Mouse (Mus musculus) myocyte (in vitro differentiated cells): ENCODE results near the gene Agap1. TPM values are rescaled to one million over a fixed set of nuclear protein-coding genes. Genes with fewer than 3 reads are reported as not detected.

Experiments used
- H3K27me3 ChIP-seq: one replicate; pipeline ENCODE4 v1.6.1; 2011; ENCODE audit not compliant: control insufficient read depth, insufficient read depth, insufficient read length
- H3K36me3 ChIP-seq: one replicate; pipeline ENCODE4 v1.6.1; 2011; ENCODE audit not compliant: control insufficient read depth, insufficient read depth
- H3K4me2 ChIP-seq: one replicate; pipeline ENCODE4 v1.6.1; 2011; ENCODE audit warnings: low read depth, control low read depth
- H3K4me3 ChIP-seq: one replicate; pipeline ENCODE4 v1.5.1; 2011; ENCODE audit warnings: mild to moderate bottlenecking, control low read depth, moderate library complexity
- H3K79me2 ChIP-seq: one replicate; pipeline ENCODE4 v1.6.1; 2011; ENCODE audit not compliant: control insufficient read depth, insufficient read depth
- H3ac ChIP-seq: one replicate; pipeline ENCODE4 v1.6.1; 2011; ENCODE audit not compliant: control insufficient read depth, insufficient read length
- CEBPB ChIP-seq: IDR thresholded peaks from 2 replicates; pipeline ENCODE4 v1.6.1; 2011; ENCODE audit warnings: mild to moderate bottlenecking, moderate library complexity; ENCODE audit not compliant: poor library complexity, insufficient read depth, severe bottlenecking
- E2F4 ChIP-seq: IDR thresholded peaks from one replicate; pipeline ENCODE4 v1.6.1; 2011; ENCODE audit warnings: mild to moderate bottlenecking, control low read depth, moderate library complexity; ENCODE audit not compliant: insufficient read depth
- MAX ChIP-seq: IDR thresholded peaks from one replicate; pipeline ENCODE4 v1.6.1; 2011; ENCODE audit warnings: low read depth, mild to moderate bottlenecking, control low read depth
- MYOD1 ChIP-seq, 3 experiments: IDR thresholded peaks; one replicate each; pipeline ENCODE4 v1.6.1; 2011; ENCODE audit warnings: control low read depth in 2 of 3, low read depth in 2 of 3, mild to moderate bottlenecking in 2 of 3, moderate library complexity in 1 of 3; ENCODE audit not compliant: insufficient read length in 2 of 3, control insufficient read depth in 1 of 3
- MYOG ChIP-seq, 3 experiments: IDR thresholded peaks; one replicate each; pipeline ENCODE4 v1.6.1; 2011; ENCODE audit warnings: control low read depth in 2 of 3, low read depth in 2 of 3, mild to moderate bottlenecking in 2 of 3; ENCODE audit not compliant: insufficient read length in 2 of 3, control insufficient read depth in 1 of 3, insufficient read depth in 1 of 3
- POLR2A ChIP-seq: IDR thresholded peaks from one replicate; pipeline ENCODE4 v1.6.1; 2011; ENCODE audit warnings: low read depth, mild to moderate bottlenecking, control low read depth, moderate library complexity; ENCODE audit not compliant: insufficient read length
- POLR2AphosphoS2 ChIP-seq: IDR thresholded peaks from one replicate; pipeline ENCODE4 v1.6.1; 2011; ENCODE audit warnings: low read depth, control low read depth; ENCODE audit not compliant: insufficient read length
- REST ChIP-seq: IDR thresholded peaks from one replicate; pipeline ENCODE4 v1.6.1; 2011; ENCODE audit warnings: mild to moderate bottlenecking, control low read depth, moderate library complexity; ENCODE audit not compliant: insufficient read depth, insufficient read length
- SRF ChIP-seq: IDR thresholded peaks from one replicate; pipeline ENCODE4 v1.6.1; 2011; ENCODE audit warnings: low read depth; ENCODE audit not compliant: control insufficient read depth, insufficient read length
- TCF12 ChIP-seq: IDR thresholded peaks from one replicate; pipeline ENCODE4 v1.6.1; 2011; ENCODE audit warnings: mild to moderate bottlenecking, control low read depth; ENCODE audit not compliant: poor library complexity, insufficient read depth, severe bottlenecking
- TCF3 ChIP-seq: IDR thresholded peaks from one replicate; pipeline ENCODE4 v1.6.1; 2011; ENCODE audit warnings: low read depth, control low read depth; ENCODE audit not compliant: insufficient read length
- USF1 ChIP-seq: IDR thresholded peaks from one replicate; pipeline ENCODE4 v1.6.1; 2011; ENCODE audit warnings: low read depth, mild to moderate bottlenecking, control low read depth, moderate library complexity
- polyA plus RNA-seq: library from polyadenylated mRNA; unstranded; fragments of >200 nt; fragmentation: generic; extraction: Trizol; gene quantifications from one replicate; pipeline ENCODE4 v1.2.1, GENCODE M21; 2012; ENCODE audit warnings: missing spikeins

Gene Agap1
- polyA plus RNA-seq, 1 experiment: 48.9 TPM

DNA sequence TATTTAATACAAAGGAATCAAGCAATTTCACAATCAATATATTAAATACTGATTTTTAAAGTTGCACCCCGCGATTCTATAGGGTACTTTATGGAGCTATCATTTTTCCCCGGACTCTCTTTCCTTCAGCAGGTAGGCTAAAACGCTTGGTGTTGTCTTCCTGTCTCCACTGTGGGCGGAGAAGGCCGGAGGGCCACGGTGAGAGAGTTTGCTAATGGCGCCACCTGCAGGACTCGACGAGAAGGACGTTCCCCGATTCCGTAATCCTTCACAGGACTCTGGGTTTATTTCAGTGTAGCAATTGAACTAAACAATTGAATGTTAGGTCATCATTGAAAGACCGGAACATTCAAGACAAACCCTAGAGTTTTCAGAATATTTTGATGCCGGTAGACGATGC, 488.6 kb downstream of the Agap1 start:
- no peak overlapping the region for H3K4me3 ChIP-seq
- H3K27me3 ChIP-seq: peaks cover 30% of the 10 kb centered on the region
- H3K4me2 ChIP-seq: peak overlapping the region; percentile 39
- no peaks in the 10 kb centered on the region for H3K79me2 ChIP-seq
- no peaks in the 10 kb centered on the region for H3K36me3 ChIP-seq
- no peak overlapping the region for H3ac ChIP-seq
- TF ChIP-seq MYOG (IDR thresholded peaks at IDR 0.05; ENCODE audit: control insufficient read depth in 1 of 3, insufficient read depth in 1 of 3, insufficient read length in 2 of 3, low read depth in 2 of 3) (no peak), REST (no peak), TCF12 (no peak), POLR2AphosphoS2 (no peak), TCF3 (no peak), CEBPB (no peak), POLR2A (no peak), E2F4 (no peak), SRF (no peak), USF1 (no peak), MYOD1 (IDR thresholded peaks at IDR 0.05; ENCODE audit: control insufficient read depth in 1 of 3, insufficient read length in 2 of 3, low read depth in 2 of 3) (no peak), MAX (no peak)
